Comparison of ENCODE assay signal across 8 mouse cellular contexts in genomic region chr5:116485069-116485468, GRCm38 (mm10).
DNase-seq lines count a peak whose midpoint lies in the region; ATAC-seq and TF ChIP-seq lines count a peak whose summit lies in the region.

No protein-coding gene starts in this region.

- no peak for TF ChIP-seq POLR2A in lung, adult 2 months (IDR thresholded peaks at IDR 0.05; ENCODE audit: borderline replicate concordance, extremely low read depth, low read depth, low read length)

- peaks cover 5% of the 10 kb centered on the region; the same call in 1 of the 2 replicates for H3K4me1 ChIP-seq in embryonic facial prominence, embryonic 14.5 days (ENCODE audit: control insufficient read depth, insufficient read depth, low read length)
- H3K4me1 ChIP-seq in hindbrain, embryonic 14.5 days (replicated peaks; ENCODE audit: control insufficient read depth, insufficient read depth, low read length): peaks cover 21% of the 10 kb centered on the region; the same call in 1 of the 2 replicates
- H3K4me1 ChIP-seq in lung, adult 2 months (ENCODE audit: control insufficient read depth, insufficient read depth, low read length): no peaks in the 10 kb centered on the region

- no peak overlapping the region for H3K4me3 ChIP-seq in embryonic facial prominence, embryonic 14.5 days (ENCODE audit: low read depth, low read length)
- no peak overlapping the region for H3K4me3 ChIP-seq in hindbrain, embryonic 14.5 days (replicated peaks; ENCODE audit: low read length)
- no peak overlapping the region for H3K4me3 ChIP-seq in lung, adult 2 months (replicated peaks; ENCODE audit: extremely low read depth, low read depth, low read length)

- ATAC-seq in embryonic facial prominence, embryonic 14.5 days (ENCODE audit: low read depth): peak; percentile 70; the same call in 1 of the 2 replicates
- ATAC-seq in hindbrain, embryonic 14.5 days (ENCODE audit: low FRiP score): peak; percentile 66; the same call in 1 of the 2 replicates

- no peaks in the 10 kb centered on the region for H3K9me3 ChIP-seq in embryonic facial prominence, embryonic 14.5 days (ENCODE audit: control insufficient read depth, low read length)
- H3K9me3 ChIP-seq in hindbrain, embryonic 14.5 days (ENCODE audit: control insufficient read depth, low read length): no peaks in the 10 kb centered on the region

- no peaks in the 10 kb centered on the region for H3K27me3 ChIP-seq in embryonic facial prominence, embryonic 14.5 days (replicated peaks; ENCODE audit: control insufficient read depth, insufficient read depth, low read length)
- no peaks in the 10 kb centered on the region for H3K27me3 ChIP-seq in hindbrain, embryonic 14.5 days (ENCODE audit: control insufficient read depth, insufficient read depth, low read length)

- H3K9ac ChIP-seq in embryonic facial prominence, embryonic 14.5 days (ENCODE audit: low read depth, low read length): no peak overlapping the region
- H3K9ac ChIP-seq in hindbrain, embryonic 14.5 days: no peak overlapping the region

- no peak overlapping the region for H3K27ac ChIP-seq in embryonic facial prominence, embryonic 14.5 days (replicated peaks; ENCODE audit: low read depth, low read length)
- peak overlapping the region; percentile 38; the same call in 1 of the 2 replicates for H3K27ac ChIP-seq in hindbrain, embryonic 14.5 days

- intact Hi-C loops in left cerebral cortex, postnatal 4 days (cut with DNase I): no loop called here

- TF ChIP-seq CTCF in lung, adult 2 months (IDR thresholded peaks at IDR 0.05; ENCODE audit: insufficient read depth, low read length): no peak

- no peak overlapping the region for H3K4me2 ChIP-seq in embryonic facial prominence, embryonic 14.5 days (ENCODE audit: low read depth, low read length)
- no peak overlapping the region for H3K4me2 ChIP-seq in hindbrain, embryonic 14.5 days (replicated peaks)

- WGBS in embryonic facial prominence, embryonic 14.5 days: 12% methylated on average over 5 of the region's 5 CpGs
- 8% methylated on average over 5 of the region's 5 CpGs for WGBS in hindbrain, embryonic 14.5 days
- 5% methylated on average over 5 of the region's 5 CpGs for whole genome bisulfite sequencing in lung, adult 2 months

- no peaks in the 10 kb centered on the region for H3K36me3 ChIP-seq in embryonic facial prominence, embryonic 14.5 days (ENCODE audit: control insufficient read depth, insufficient read depth, low read length)
- H3K36me3 ChIP-seq in hindbrain, embryonic 14.5 days (replicated peaks; ENCODE audit: control insufficient read depth, insufficient read depth): 0 out of 2 replicates have a peak, but pooled peaks cover 5% of the 10 kb centered on the region

- peak; percentile 69 for DNase-seq in adrenal gland, postnatal 10 days
- peak; percentile 89 for DNase-seq in embryonic facial prominence, embryonic 14.5 days (ENCODE audit: low spot score)
- DNase-seq in hindbrain, embryonic 14.5 days (ENCODE audit: low spot score): peak; percentile 79
- peak; percentile 3 for DNase-seq in lung, adult 2 months
- peak; percentile 78 for DNase-seq in retina, postnatal 1 day
- DNase-seq in layer of hippocampus, postnatal 36 days: no peak
- no peak for DNase-seq in left cerebral cortex, postnatal 4 days
- no peak for DNase-seq in layer of hippocampus, postnatal 25 days (ENCODE audit: extremely low spot score in 1 of 2, low spot score in 1 of 2)

Comparison
In these comparisons a context has a peak if more than half of its experiments do, and no peak if none do; other contexts are left out.
1. DNase-seq: peak in adrenal gland, postnatal 10 days (single experiment), embryonic facial prominence, embryonic 14.5 days (single experiment), hindbrain, embryonic 14.5 days (single experiment), lung, adult 2 months (single experiment) and retina, postnatal 1 day (single experiment); none in layer of hippocampus, postnatal 36 days (0 of 2), left cerebral cortex, postnatal 4 days (single experiment) and layer of hippocampus, postnatal 25 days (0 of 2).